In genomic region chr10:75327081-75327480, GRCm38 (mm10) we compare ENCODE assay signal across 25 mouse cellular contexts. TPM values are rescaled to one million over a fixed set of nuclear protein-coding genes. Genes with fewer than 3 reads are reported as not detected.
DNase-seq lines count a peak whose midpoint lies in the region; ATAC-seq and TF ChIP-seq lines count a peak whose summit lies in the region.
"Had no signal": no experiment of that assay in that cellular context is flagged by ENCODE, and none has a peak within 500 bp of the region (broad histone marks: within the 10 kb centered on the region; RNA-seq: fewer than 3 reads in every experiment).

No protein-coding gene starts in this region.

- TF ChIP-seq EP300 in liver, postnatal 0 days (IDR thresholded peaks at IDR 0.05; ENCODE audit: low read depth) = no peak

- no peaks in the 10 kb centered on the region for H3K27me3 ChIP-seq in heart, embryonic 14.5 days (ENCODE audit: control insufficient read depth, insufficient read depth, low read length)
- no peaks in the 10 kb centered on the region for H3K27me3 ChIP-seq in lung, embryonic 15.5 days
- no peaks in the 10 kb centered on the region for H3K27me3 ChIP-seq in liver, postnatal 0 days (ENCODE audit: insufficient read depth, low read length)
- H3K27me3 ChIP-seq in kidney, adult 2 months (replicated peaks; ENCODE audit: control insufficient read depth, insufficient read depth, low read length) = no peaks in the 10 kb centered on the region
- H3K27me3 ChIP-seq: kidney, embryonic 15.5 days; midbrain, embryonic 15.5 days; neural tube, embryonic 13.5 days had no signal

- no peaks in the 10 kb centered on the region for H3K36me3 ChIP-seq in heart, embryonic 14.5 days (ENCODE audit: control insufficient read depth, insufficient read depth, low read length)
- 0 out of 2 replicates have a peak, but pooled peaks cover 3% of the 10 kb centered on the region for H3K36me3 ChIP-seq in lung, embryonic 15.5 days
- H3K36me3 ChIP-seq in liver, postnatal 0 days (replicated peaks; ENCODE audit: insufficient read depth, low read length) = no peaks in the 10 kb centered on the region
- H3K36me3 ChIP-seq in kidney, adult 2 months (ENCODE audit: control insufficient read depth, insufficient read depth, low read length) = no peaks in the 10 kb centered on the region
- H3K36me3 ChIP-seq: hindbrain, embryonic 10.5 days; kidney, embryonic 15.5 days; midbrain, embryonic 15.5 days; neural tube, embryonic 13.5 days had no signal

- H3K4me1 ChIP-seq in heart, embryonic 14.5 days (ENCODE audit: control insufficient read depth in 2 of 2, insufficient read depth in 2 of 2, low read length in 2 of 2) = peaks cover 14 to 22% of the 10 kb centered on the region in 2 experiments
- H3K4me1 ChIP-seq in lung, embryonic 15.5 days = peaks cover 45% of the 10 kb centered on the region
- H3K4me1 ChIP-seq in lung, adult 2 months (ENCODE audit: control insufficient read depth, insufficient read depth, low read length) = peaks cover 9% of the 10 kb centered on the region
- peaks cover 16% of the 10 kb centered on the region for H3K4me1 ChIP-seq in bone marrow macrophage, adult 2 months (ENCODE audit: control insufficient read depth, insufficient read depth, low read length)
- H3K4me1 ChIP-seq in liver, postnatal 0 days (ENCODE audit: insufficient read depth) = peaks cover 22% of the 10 kb centered on the region
- peaks cover 6% of the 10 kb centered on the region; the same call in 1 of the 2 replicates for H3K4me1 ChIP-seq in kidney, adult 2 months (ENCODE audit: control insufficient read depth, insufficient read depth, low read length)
- H3K4me1 ChIP-seq: midbrain, embryonic 15.5 days had no signal

- 63% methylated on average over 11 of the region's 11 CpGs for WGBS in heart, embryonic 14.5 days
- WGBS in lung, embryonic 15.5 days = 46% methylated on average over 11 of the region's 11 CpGs
- 40% methylated on average over 11 of the region's 11 CpGs for WGBS in lung, adult 2 months
- 39% methylated on average over 11 of the region's 11 CpGs for WGBS in liver, postnatal 0 days (ENCODE audit: insufficient replicate concordance)
- 58% methylated on average over 11 of the region's 11 CpGs for WGBS in kidney, adult 2 months

- H3K4me2 ChIP-seq in heart, embryonic 14.5 days (ENCODE audit: low read length) = no peak overlapping the region
- H3K4me2 ChIP-seq in lung, embryonic 15.5 days = no peak overlapping the region
- H3K4me2 ChIP-seq in liver, postnatal 0 days (ENCODE audit: low read depth, low read length) = 0 out of 2 replicates have a peak overlapping the region, but pooled peaks have one; percentile 38
- H3K4me2 ChIP-seq: kidney, embryonic 15.5 days; midbrain, embryonic 15.5 days; neural tube, embryonic 13.5 days had no signal

- H3K27ac ChIP-seq in heart, embryonic 14.5 days (replicated peaks in 1 of 2; ENCODE audit: control insufficient read depth in 1 of 2, insufficient read depth in 1 of 2, low read depth in 2 of 2, low read length in 2 of 2) = peak overlapping the region; percentile 47 to 52; a peak in 2 of 4 replicates
- H3K27ac ChIP-seq in lung, embryonic 15.5 days = peak overlapping the region; percentile 30; the same call in 1 of the 2 replicates
- H3K27ac ChIP-seq in bone marrow macrophage, adult 2 months (ENCODE audit: insufficient read depth, low read depth, low read length) = no peak overlapping the region
- peak overlapping the region; percentile 51; the same call in 1 of the 2 replicates for H3K27ac ChIP-seq in liver, postnatal 0 days (ENCODE audit: low read depth)
- no peak overlapping the region for H3K27ac ChIP-seq in kidney, adult 2 months (ENCODE audit: insufficient read depth, low read depth, low read length)
- H3K27ac ChIP-seq: hindbrain, embryonic 10.5 days; hindbrain, postnatal 0 days; kidney, embryonic 15.5 days; left cerebral cortex, adult 2 months; midbrain, embryonic 15.5 days; neural tube, embryonic 13.5 days had no signal

- H3K9me3 ChIP-seq in heart, embryonic 14.5 days (ENCODE audit: control insufficient read depth, low read length) = no peaks in the 10 kb centered on the region
- no peaks in the 10 kb centered on the region for H3K9me3 ChIP-seq in lung, embryonic 15.5 days
- no peaks in the 10 kb centered on the region for H3K9me3 ChIP-seq in liver, postnatal 0 days (ENCODE audit: low read length)
- H3K9me3 ChIP-seq: hindbrain, embryonic 10.5 days; kidney, embryonic 15.5 days; midbrain, embryonic 15.5 days; neural tube, embryonic 13.5 days had no signal

- H3K9ac ChIP-seq in heart, embryonic 14.5 days (ENCODE audit: low read length) = peak overlapping the region; percentile 34; the same call in 1 of the 2 replicates
- no peak overlapping the region for H3K9ac ChIP-seq in lung, embryonic 15.5 days
- no peak overlapping the region for H3K9ac ChIP-seq in liver, postnatal 0 days (replicated peaks)
- H3K9ac ChIP-seq: kidney, embryonic 15.5 days; midbrain, embryonic 15.5 days; neural tube, embryonic 13.5 days had no signal

- ATAC-seq in heart, embryonic 14.5 days (ENCODE audit: insufficient number of reproducible peaks, insufficient read depth, low FRiP score, low read depth) = no peak
- ATAC-seq in lung, embryonic 15.5 days (ENCODE audit: borderline replicate concordance, extremely low read depth, low FRiP score, low TSS enrichment) = no peak
- ATAC-seq in liver, postnatal 0 days = no peak
- ATAC-seq: forebrain, embryonic 14.5 days; hindbrain, postnatal 0 days; intestine, postnatal 0 days; midbrain, embryonic 15.5 days had no signal

- DNase-seq in heart, postnatal 36 days = no peak
- no peak for DNase-seq in lung, adult 2 months
- no peak for DNase-seq in liver, postnatal 0 days
- no peak for DNase-seq in kidney, adult 2 months
- DNase-seq in layer of hippocampus, adult 18-20 months (ENCODE audit: low spot score in 2 of 2) = no peak
- DNase-seq: adrenal gland, adult 8-10 months; cerebellum, adult 8-10 months; cerebellum, postnatal 36 days; gastrocnemius, postnatal 14 days; layer of hippocampus, adult 9-11 months; retina, postnatal 1 day; right cerebral cortex, postnatal 25 days; thymus, postnatal 14 days had no signal

- TF ChIP-seq POLR2A in lung, adult 2 months (IDR thresholded peaks at IDR 0.05; ENCODE audit: borderline replicate concordance, extremely low read depth, low read depth, low read length) = no peak
- no peak for TF ChIP-seq POLR2A in bone marrow macrophage, adult 2 months (IDR thresholded peaks at IDR 0.05; ENCODE audit: borderline replicate concordance, low read depth, low read length)
- TF ChIP-seq POLR2A in kidney, adult 2 months (IDR thresholded peaks at IDR 0.05; ENCODE audit: low read depth, low read length) = no peak

- no peak for TF ChIP-seq CTCF in lung, adult 2 months (IDR thresholded peaks at IDR 0.05; ENCODE audit: insufficient read depth, low read length)
- TF ChIP-seq CTCF in bone marrow macrophage, adult 2 months (IDR thresholded peaks at IDR 0.05; ENCODE audit: low read depth, low read length) = no peak
- TF ChIP-seq CTCF in liver, postnatal 0 days (IDR thresholded peaks at IDR 0.05; ENCODE audit: low read depth) = no peak
- TF ChIP-seq CTCF in kidney, adult 2 months (conservative IDR thresholded peaks at IDR 0.05; ENCODE audit: insufficient read depth, insufficient read length, low read depth, low read length) = no peak

- intact Hi-C loops in heart, postnatal 36 days (cut with DNase I) = no loop called here

- no peak overlapping the region for H3K4me3 ChIP-seq in heart, embryonic 14.5 days (ENCODE audit: control insufficient read depth in 1 of 2, insufficient read depth in 1 of 2, low read depth in 1 of 2, low read length in 2 of 2)
- H3K4me3 ChIP-seq in lung, embryonic 15.5 days = no peak overlapping the region
- no peak overlapping the region for H3K4me3 ChIP-seq in lung, adult 2 months (replicated peaks; ENCODE audit: extremely low read depth, low read depth, low read length)
- 0 out of 2 replicates have a peak overlapping the region, but pooled peaks have one; percentile 1 for H3K4me3 ChIP-seq in bone marrow macrophage, adult 2 months (ENCODE audit: insufficient read depth, low read length)
- no peak overlapping the region for H3K4me3 ChIP-seq in liver, postnatal 0 days (ENCODE audit: low read depth, low read length)
- H3K4me3 ChIP-seq in kidney, adult 2 months (ENCODE audit: insufficient read depth, low read depth, low read length) = no peak overlapping the region
- H3K4me3 ChIP-seq: hindbrain, embryonic 10.5 days; kidney, embryonic 15.5 days; left cerebral cortex, adult 2 months; midbrain, embryonic 15.5 days; myocyte; neural tube, embryonic 13.5 days had no signal

RNA-seq across cellular contexts. Expression of gene Adora2a, which starts 10.4 kb away (rescaled TPM):
- 4.9 and 6.8 TPM in 2 replicates for polyA plus RNA-seq in heart, embryonic 14.5 days (2014; fragmentation: Nextera tagmentation; extraction: Ambion mirVana)
- 10 to 100 TPM in 1 of 2 experiments, 1 to 10 TPM in 1; 9.2 to 16.7 TPM for total RNA-seq in heart, postnatal 36 days (2021)
- polyA plus RNA-seq in lung, embryonic 15.5 days (2015; fragmentation: Nextera tagmentation; extraction: Ambion mirVana) = 7.1 and 7.5 TPM in 2 replicates
- polyA plus RNA-seq in lung, adult 2 months (2012; rRNA removed) = 12.3 and 13.3 TPM in 2 replicates
- 0.91 and 1.4 TPM in 2 replicates for polyA plus RNA-seq in bone marrow macrophage, adult 2 months (2012; ENCODE audit: insufficient read depth, insufficient read length, missing spikeins)
- polyA plus RNA-seq in liver, postnatal 0 days (2015; fragmentation: Nextera tagmentation; extraction: Ambion mirVana) = 1.8 and 1.9 TPM in 2 replicates
- polyA plus RNA-seq in kidney, adult 2 months (2012; rRNA removed) = 11.4 and 13.3 TPM in 2 replicates
- 1 to 10 TPM; 1.7 to 1.8 TPM for total RNA-seq in layer of hippocampus, adult 18-20 months (2021)

Comparison
In these comparisons a context has a peak if more than half of its experiments do, and no peak if none do; other contexts are left out.
1. H3K27ac ChIP-seq: peak in heart, embryonic 14.5 days (2 of 2), lung, embryonic 15.5 days (single experiment) and liver, postnatal 0 days (single experiment); none in bone marrow macrophage, adult 2 months (single experiment) and kidney, adult 2 months (single experiment).